Mouse (Mus musculus) G1E (cell line): ENCODE measurements around the gene Tmem159.

Source experiments
- CTCF ChIP-seq: IDR thresholded peaks from 2 replicates; pipeline ENCODE4 v1.5.1; 2012; ENCODE audit warnings: low read depth, low read length, inconsistent platforms, mixed read lengths
- GATA2 ChIP-seq: IDR thresholded peaks from 2 replicates; pipeline ENCODE4 v1.6.1; 2012; ENCODE audit warnings: low read depth, low read length, inconsistent platforms, borderline replicate concordance
- TAL1 ChIP-seq: conservative IDR thresholded peaks from 2 replicates; pipeline ENCODE4 v1.6.1; 2012; ENCODE audit warnings: low read depth, low read length, inconsistent platforms, mixed read lengths

DNA sequence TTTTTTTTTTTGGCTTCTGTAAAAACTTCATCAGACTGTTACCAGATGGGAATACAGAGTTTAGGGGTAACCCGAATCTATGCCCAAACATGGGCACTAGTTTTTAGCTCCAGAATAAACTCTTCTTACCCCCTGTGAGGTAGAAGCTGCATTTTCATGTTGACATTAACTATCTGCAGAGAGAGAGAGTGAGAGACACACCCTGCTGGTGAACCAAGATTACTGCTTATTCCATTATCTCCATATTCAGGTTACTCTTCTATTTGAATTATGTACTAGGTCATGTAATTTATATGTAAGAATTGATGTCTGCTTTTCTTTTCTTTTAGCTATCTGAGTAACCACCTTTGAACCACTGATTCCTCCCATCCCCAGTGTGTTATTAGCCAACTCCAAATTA lies 38.1 kb upstream of the Tmem159 start:
- no peak for TF ChIP-seq TAL1
- no peak for TF ChIP-seq CTCF
- no peak for TF ChIP-seq GATA2
